Mouse (Mus musculus) kidney, postnatal 0 days (tissue): Measurements from ENCODE around the gene Mpc1. TPM values are rescaled to one million over a fixed set of nuclear protein-coding genes. Genes with fewer than 3 reads are reported as not detected.
"Not testable (repeated sequence)": the region's sequence is repeated elsewhere in the genome, so short reads cannot be mapped to it uniquely, and the experiment has no call there.

Source experiments
- ATAC-seq: fragments of 200-750 bp; cut with Nextera tagmentation; replicated peaks from 2 replicates; pipeline ENCODE4 v1.8.0; 2017; ENCODE audit warnings: low read depth, moderate number of reproducible peaks, moderate TSS enrichment, moderate library complexity; ENCODE audit not compliant: low FRiP score
- DNase-seq: peaks from one replicate; pipeline ENCODE4 v3.0.0-alpha.2; 2016; ENCODE audit warnings: low spot score
- H3K27ac ChIP-seq: fragments of 300-500 bp; sonication (generic); 2 replicates; pipeline ENCODE4 v1.5.1; 2014; ENCODE audit warnings: mild to moderate bottlenecking
- H3K27me3 ChIP-seq: fragments of 300-500 bp; sonication (generic); 2 replicates; pipeline ENCODE4 v1.6.1; 2014; ENCODE audit warnings: low read length, mixed read lengths; ENCODE audit not compliant: insufficient read depth
- H3K36me3 ChIP-seq: fragments of 300-500 bp; sonication (generic); 2 replicates; pipeline ENCODE4 v1.6.1; 2014; ENCODE audit warnings: low read length, mixed read lengths; ENCODE audit not compliant: insufficient read depth
- H3K4me1 ChIP-seq: fragments of 300-500 bp; sonication (generic); replicated peaks from 2 replicates; pipeline ENCODE4 v1.6.1; 2014; ENCODE audit warnings: antibody characterized with exemption, low read length, mixed read lengths; ENCODE audit not compliant: insufficient read depth
- H3K4me2 ChIP-seq: fragments of 300-500 bp; sonication (generic); 2 replicates; pipeline ENCODE4 v1.6.1; 2014; ENCODE audit warnings: mild to moderate bottlenecking, low read length, moderate library complexity, mixed read lengths
- H3K4me3 ChIP-seq: fragments of 300-500 bp; sonication (generic); replicated peaks from 2 replicates; pipeline ENCODE4 v1.5.1; 2014; ENCODE audit warnings: low read depth, low read length
- H3K9ac ChIP-seq: fragments of 300-500 bp; sonication (generic); 2 replicates; pipeline ENCODE4 v1.6.1; 2014; ENCODE audit warnings: low read depth, low read length
- H3K9me3 ChIP-seq: fragments of 300-500 bp; sonication (generic); replicated peaks from 2 replicates; pipeline ENCODE4 v1.6.1; 2016; ENCODE audit warnings: low read length, inconsistent platforms, mixed read lengths
- CTCF ChIP-seq: IDR thresholded peaks from 2 replicates; pipeline ENCODE4 v1.5.1; 2016; ENCODE audit warnings: antibody characterized with exemption, low read depth, mild to moderate bottlenecking, moderate library complexity
- WGBS: fragments of 180-500 bp; shearing (Covaris S2); extraction: QIAGEN DNeasy Blood & Tissue Kit; methylation state at CpG from one replicate; pipeline ENCODE4 v1.1.7; 2014; 5-methylcytosine and 5-hydroxymethylcytosine counted together
- polyA plus RNA-seq: library from polyadenylated mRNA; unstranded; fragments of >200 nt; fragmentation: Nextera tagmentation; extraction: Ambion mirVana; gene quantifications from 2 replicates; pipeline ENCODE4 v1.2.1, GENCODE M21; 2015

Gene Mpc1
- polyA plus RNA-seq, 1 experiment from 2014 or later = 498 TPM

DNA sequence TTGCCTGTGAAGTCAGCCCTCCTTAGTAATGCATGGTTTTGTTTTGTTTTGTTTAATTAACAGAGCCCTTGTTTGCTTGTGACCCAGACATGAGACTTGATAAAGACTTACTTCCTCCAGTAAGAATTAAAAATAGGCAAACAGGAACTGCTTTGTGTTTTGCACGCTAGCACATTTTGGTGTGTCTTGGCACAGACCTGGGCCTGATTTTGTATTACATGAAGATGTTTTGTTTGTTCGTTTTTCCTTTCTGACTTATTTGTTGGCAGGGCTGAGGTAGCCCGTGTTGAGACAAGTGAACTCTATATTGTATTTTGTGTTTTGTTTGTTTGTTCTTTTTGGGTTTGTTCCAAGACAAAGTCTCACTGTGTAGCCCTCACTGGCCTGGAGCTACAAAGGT is 29.0 kb downstream of the Mpc1 start:
- no peaks in the 10 kb centered on the region for H3K27me3 ChIP-seq
- H3K4me3 ChIP-seq = peak overlapping the region; percentile 86
- peak overlapping the region; percentile 75 for H3K9ac ChIP-seq
- H3K9me3 ChIP-seq = no peaks in the 10 kb centered on the region
- DNase-seq (peak; percentile 5), ATAC-seq (no peak)
- H3K27ac ChIP-seq = peak overlapping the region; percentile 81; the same call in 1 of the 2 replicates
- H3K4me1 ChIP-seq = peaks cover 5% of the 10 kb centered on the region; the same call in 1 of the 2 replicates
- no peak for TF ChIP-seq CTCF
- H3K4me2 ChIP-seq = peak overlapping the region; percentile 76
- H3K36me3 ChIP-seq = no peaks in the 10 kb centered on the region
- WGBS = 29% methylated on average over 3 of the region's 3 CpGs

- Histone ChIP-seq H3K36me3 (no peaks in the 10 kb centered on the region), H3K27me3 (no peaks in the 10 kb centered on the region), H3K9me3 (no peaks in the 10 kb centered on the region), H3K9ac (no peak overlapping the region), H3K4me1 (peaks cover 5% of the 10 kb centered on the region; the same call in 1 of the 2 replicates), H3K27ac (no peak overlapping the region), H3K4me3 (no peak overlapping the region), H3K4me2 (no peak overlapping the region)
- TF ChIP-seq CTCF = no peak
- WGBS = 84% methylated on average over 3 of the region's 3 CpGs
- ATAC-seq (no peak), DNase-seq (no peak)
Measured at GRCm38 (mm10) chr17:8313976-8314375, 31.3 kb downstream of the Mpc1 start.

DNA sequence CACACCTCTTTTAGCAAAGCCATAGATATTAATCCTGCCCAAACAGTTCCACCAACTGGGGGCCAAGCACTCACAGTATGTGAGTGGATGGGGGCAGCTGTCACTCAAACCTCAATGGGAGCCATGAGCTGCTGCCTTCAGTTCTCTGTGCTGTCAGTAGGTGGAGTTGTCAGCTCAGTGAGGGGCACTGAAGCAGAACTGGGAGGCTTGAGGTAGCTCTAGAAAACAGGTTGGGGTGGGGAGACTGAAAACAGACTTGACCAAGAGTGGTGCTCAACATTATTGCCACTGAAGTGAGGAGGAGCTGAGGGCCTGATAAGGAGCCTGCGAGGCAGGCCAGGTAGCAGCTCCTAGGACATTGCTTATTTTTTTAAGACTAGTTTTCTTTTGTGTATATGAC is 33.5 kb downstream of the Mpc1 start:
- DNase-seq (peak; percentile 31), ATAC-seq (peak; percentile 44)
- no peaks in the 10 kb centered on the region for H3K36me3 ChIP-seq
- no peak overlapping the region for H3K9ac ChIP-seq
- 84% methylated on average over 1 of the region's 1 CpGs for WGBS
- peaks cover 5% of the 10 kb centered on the region; the same call in 1 of the 2 replicates for H3K4me1 ChIP-seq
- no peaks in the 10 kb centered on the region for H3K27me3 ChIP-seq
- H3K4me2 ChIP-seq = no peak overlapping the region
- no peak overlapping the region for H3K27ac ChIP-seq
- H3K9me3 ChIP-seq = no peaks in the 10 kb centered on the region
- TF ChIP-seq CTCF = peak; percentile 51; the same call in 1 of the 2 replicates
- H3K4me3 ChIP-seq = no peak overlapping the region

DNA sequence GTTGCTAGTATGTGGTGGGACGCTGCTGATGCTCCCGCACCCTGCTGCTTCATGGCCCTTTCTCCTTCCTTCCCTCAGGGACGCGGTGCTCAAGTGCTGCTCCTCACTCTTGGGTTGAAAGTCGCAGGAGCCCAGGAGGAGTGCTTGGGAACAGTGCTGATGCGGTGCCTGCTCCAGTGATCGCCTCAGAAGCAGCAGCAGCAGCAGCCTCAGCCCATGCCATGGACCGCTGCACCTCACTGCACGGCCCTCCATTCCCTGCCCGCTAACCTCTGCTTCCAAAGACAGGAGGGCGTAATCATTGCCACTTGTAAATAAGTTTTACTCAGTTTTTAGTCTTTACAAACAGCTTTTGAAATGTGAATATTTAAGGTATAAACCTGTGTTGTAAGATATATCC is 44.2 kb downstream of the Mpc1 start:
- not testable (repeated sequence) for H3K27ac ChIP-seq, DNase-seq, H3K4me1 ChIP-seq, ATAC-seq, H3K4me3 ChIP-seq, H3K4me2 ChIP-seq, H3K9ac ChIP-seq, H3K27me3 ChIP-seq, H3K9me3 ChIP-seq
- WGBS = 64% methylated on average over 10 of the region's 11 CpGs
- H3K36me3 ChIP-seq = peaks cover 12% of the 10 kb centered on the region; the same call in 1 of the 2 replicates

DNA sequence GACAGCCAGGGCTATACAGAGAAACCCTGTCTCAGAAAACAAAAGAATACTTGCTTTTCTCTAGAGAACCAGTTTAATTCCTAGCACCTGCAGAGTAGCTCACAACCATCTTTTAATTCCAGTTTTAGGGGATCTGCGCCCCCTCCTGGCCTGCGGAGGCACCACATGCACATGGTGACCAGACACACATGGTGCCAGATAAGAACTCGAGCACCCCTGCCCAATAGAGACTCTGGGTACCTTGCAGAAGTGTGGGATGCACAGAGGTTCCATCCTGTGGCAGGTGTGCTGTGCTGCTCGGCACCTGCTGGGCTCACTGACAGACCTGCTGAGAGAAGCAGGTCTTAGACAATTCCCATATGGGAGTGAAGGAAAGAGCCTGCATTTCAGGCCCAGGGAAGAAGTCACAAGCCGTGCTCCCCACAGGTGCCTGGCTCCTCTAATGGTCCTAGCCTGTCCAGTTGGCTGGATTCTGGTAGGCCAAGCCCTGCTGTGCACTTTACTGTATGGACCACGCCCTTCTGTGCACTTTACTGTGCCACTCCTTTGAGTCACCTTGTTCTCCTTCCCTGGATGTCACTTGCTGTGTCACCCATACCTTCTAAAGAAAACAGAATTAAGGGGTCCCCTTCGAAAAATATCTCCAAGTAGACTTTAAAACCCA is 45.9 kb downstream of the Mpc1 start:
- DNase-seq = no peak
- TF ChIP-seq CTCF = peak; percentile 36; the same call in 1 of the 2 replicates
- no peak overlapping the region for H3K9ac ChIP-seq
- no peaks in the 10 kb centered on the region for H3K9me3 ChIP-seq
- H3K4me1 ChIP-seq = no peaks in the 10 kb centered on the region
- no peaks in the 10 kb centered on the region for H3K27me3 ChIP-seq
- no peak overlapping the region for H3K4me3 ChIP-seq
- 74% methylated on average over 7 of the region's 7 CpGs for WGBS
- no peak for ATAC-seq
- no peak overlapping the region for H3K27ac ChIP-seq
- H3K4me2 ChIP-seq = no peak overlapping the region
- H3K36me3 ChIP-seq = 0 out of 2 replicates have a peak, but pooled peaks cover 6% of the 10 kb centered on the region

DNA sequence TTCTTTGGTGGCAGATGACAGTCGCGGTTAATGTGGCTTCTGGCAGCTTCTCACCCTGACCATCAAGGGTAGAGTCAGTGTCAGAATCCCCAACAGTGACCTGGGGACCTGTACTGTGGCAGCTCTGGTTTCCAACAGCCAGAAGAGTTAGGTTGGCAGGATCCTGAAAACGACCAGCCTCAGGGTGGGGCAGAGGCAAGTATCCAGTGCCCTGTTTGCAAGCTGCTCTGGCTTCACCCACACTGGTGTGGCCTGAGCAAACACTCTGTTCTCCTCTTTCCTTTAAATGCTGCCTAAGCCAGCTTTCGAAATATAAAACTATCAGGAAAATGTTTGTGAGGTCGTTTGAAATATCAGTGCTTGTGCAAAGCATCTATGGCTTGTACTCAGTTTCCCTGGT is 47.9 kb downstream of the Mpc1 start:
- H3K36me3 ChIP-seq = 0 out of 2 replicates have a peak, but pooled peaks cover 6% of the 10 kb centered on the region
- WGBS = 75% methylated on average over 5 of the region's 5 CpGs
- no peak overlapping the region for H3K9ac ChIP-seq
- H3K4me3 ChIP-seq = no peak overlapping the region
- no peak overlapping the region for H3K27ac ChIP-seq
- no peaks in the 10 kb centered on the region for H3K4me1 ChIP-seq
- ATAC-seq (no peak), DNase-seq (no peak)
- H3K4me2 ChIP-seq = no peak overlapping the region
- no peaks in the 10 kb centered on the region for H3K9me3 ChIP-seq
- H3K27me3 ChIP-seq = no peaks in the 10 kb centered on the region
- no peak for TF ChIP-seq CTCF

DNA sequence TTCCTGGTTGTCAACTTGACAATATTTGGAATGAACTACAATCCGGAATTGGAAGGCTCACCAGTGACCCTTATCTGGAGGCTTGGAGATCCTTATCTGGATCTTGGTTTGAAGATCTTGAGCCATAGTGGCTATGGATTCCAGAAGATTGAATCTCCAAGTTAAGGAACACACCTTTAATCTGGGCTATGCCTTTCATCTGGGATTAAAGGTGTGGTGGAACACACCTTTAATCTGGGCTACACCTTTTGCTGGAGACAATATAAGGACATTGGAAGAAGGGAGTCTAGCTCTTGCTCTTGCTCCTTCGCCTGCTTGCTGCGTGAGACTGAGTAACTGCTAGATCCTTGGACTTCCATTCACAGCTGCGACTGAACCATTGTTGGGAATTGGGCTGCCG is 54.5 kb downstream of the Mpc1 start, which contains the start of gene Prr18:
TSS of gene Prr18 (plus strand) at position 301 of the 400 bp plus-strand sequence.
- not testable (repeated sequence) for H3K9me3 ChIP-seq, H3K4me3 ChIP-seq, H3K4me2 ChIP-seq, H3K36me3 ChIP-seq, ATAC-seq, DNase-seq, H3K27ac ChIP-seq, H3K9ac ChIP-seq
- Histone ChIP-seq H3K4me1 (peaks cover 14% of the 10 kb centered on the region), H3K27me3 (peaks cover 27% of the 10 kb centered on the region)
- WGBS = no CpG with 5 or more reads among the region's 5 CpGs
